Mouse (Mus musculus): ENCODE measurements around the gene Mycl. TPM values are rescaled to one million over a fixed set of nuclear protein-coding genes. Genes with fewer than 3 reads are reported as not detected.

The Mycl gene
- total RNA-seq, 2 experiments from 2014 or later, result not detected

Other genes starting within 250 kb of the Mycl start
- gene Ppt1, start 159.4 kb upstream of the Mycl start, total RNA-seq (2015; ENCODE audit: low replicate concordance), result 15.1 and 39.3 TPM in 2 replicates
- gene Ppt1, start 159.4 kb upstream of the Mycl start, total RNA-seq (2017; ENCODE audit: low replicate concordance), result 6.9 and 12.6 TPM in 2 replicates
- gene Cap1, start 109.6 kb upstream of the Mycl start, total RNA-seq (2015; ENCODE audit: low replicate concordance), result 80.5 and 81.8 TPM in 2 replicates
- gene Cap1, start 109.6 kb upstream of the Mycl start, total RNA-seq (2017; ENCODE audit: low replicate concordance), result 71.2 and 81.2 TPM in 2 replicates
- gene Mfsd2a, start 34.5 kb upstream of the Mycl start, total RNA-seq (2015; ENCODE audit: low replicate concordance), result not detected in 2 replicates
- not detected in 2 replicates for gene Mfsd2a, start 34.5 kb upstream of the Mycl start, total RNA-seq (2017; ENCODE audit: low replicate concordance)
- gene Trit1, start 20.9 kb downstream of the Mycl start, total RNA-seq (2015; ENCODE audit: low replicate concordance), result 1.3 and 3.6 TPM in 2 replicates
- gene Trit1, start 20.9 kb downstream of the Mycl start, total RNA-seq (2017; ENCODE audit: low replicate concordance), result 6.0 and 9.9 TPM in 2 replicates
- 2.2 and 6.7 TPM in 2 replicates for gene Bmp8b, start 109.5 kb downstream of the Mycl start, total RNA-seq (2015; ENCODE audit: low replicate concordance)
- 0.77 TPM in 1 of 2 replicates, not detected in the other for gene Bmp8b, start 109.5 kb downstream of the Mycl start, total RNA-seq (2017; ENCODE audit: low replicate concordance)
- not detected in 2 replicates for gene Oxct2b, start 120.6 kb downstream of the Mycl start, total RNA-seq (2015; ENCODE audit: low replicate concordance)
- gene Oxct2b, start 120.6 kb downstream of the Mycl start, total RNA-seq (2017; ENCODE audit: low replicate concordance), result 1.5 TPM in 1 of 2 replicates, not detected in the other
- 3.8 and 6.5 TPM in 2 replicates for gene Ppie, start 144.3 kb downstream of the Mycl start, total RNA-seq (2015; ENCODE audit: low replicate concordance)
- gene Ppie, start 144.3 kb downstream of the Mycl start, total RNA-seq (2017; ENCODE audit: low replicate concordance), result 1.7 and 7.4 TPM in 2 replicates
- not detected in 2 replicates for gene Hpcal4, start 187.6 kb downstream of the Mycl start, total RNA-seq (2015; ENCODE audit: low replicate concordance)
- gene Hpcal4, start 187.6 kb downstream of the Mycl start, total RNA-seq (2017; ENCODE audit: low replicate concordance), result not detected in 2 replicates
- not detected in 2 replicates for gene Nt5c1a, start 205.9 kb downstream of the Mycl start, total RNA-seq (2015; ENCODE audit: low replicate concordance)
- not detected in 2 replicates for gene Nt5c1a, start 205.9 kb downstream of the Mycl start, total RNA-seq (2017; ENCODE audit: low replicate concordance)
- gene Heyl, start 237.9 kb downstream of the Mycl start, total RNA-seq (2015; ENCODE audit: low replicate concordance), result 0.72 TPM in 1 of 2 replicates, not detected in the other
- 0.13 TPM in 1 of 2 replicates, not detected in the other for gene Heyl, start 237.9 kb downstream of the Mycl start, total RNA-seq (2017; ENCODE audit: low replicate concordance)